Mouse (Mus musculus) thymus, postnatal 36 days (tissue): ENCODE results near the gene Slco2a1.

Experiments
- DNase-seq, 2 experiments: peaks; one replicate each; pipeline ENCODE4 v3.0.0; 2022; ENCODE audit warnings: mixed read lengths in 2 of 2

Gene Slco2a1

GRCm38 (mm10) chr9:103038705-103039104, 50.2 kb downstream of the Slco2a1 start:
- DNase-seq, result no peak

- no peak for DNase-seq
Measured at GRCm38 (mm10) chr9:103040581-103040980, 52.1 kb downstream of the Slco2a1 start.

GRCm38 (mm10) chr9:103045406-103045805, 56.9 kb downstream of the Slco2a1 start:
- DNase-seq, result no peak

GRCm38 (mm10) chr9:103049049-103049511, 60.6 kb downstream of the Slco2a1 start:
- no peak for DNase-seq

GRCm38 (mm10) chr9:103053829-103054228, 65.3 kb downstream of the Slco2a1 start:
- no peak for DNase-seq

DNA sequence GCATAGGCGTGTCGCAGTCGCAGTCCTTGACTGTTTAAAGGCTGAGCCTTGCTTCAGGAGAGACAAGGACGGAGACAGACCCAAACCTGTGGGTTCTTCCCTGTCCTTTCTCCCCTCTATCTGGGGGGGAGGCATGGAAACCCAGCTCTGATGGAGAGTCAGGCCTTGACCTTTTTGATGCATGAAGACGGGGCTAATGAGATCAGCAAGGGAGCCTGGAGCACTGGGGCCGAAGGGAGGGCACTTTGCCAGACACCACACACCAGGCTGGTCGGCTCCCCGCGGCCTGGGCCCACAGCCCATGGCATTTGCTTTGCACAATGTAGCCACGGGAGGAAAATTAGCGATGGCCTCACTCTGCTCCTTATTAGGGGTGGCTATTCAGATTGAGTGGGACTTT, 66.5 kb downstream of the Slco2a1 start:
- no peak for DNase-seq

DNA sequence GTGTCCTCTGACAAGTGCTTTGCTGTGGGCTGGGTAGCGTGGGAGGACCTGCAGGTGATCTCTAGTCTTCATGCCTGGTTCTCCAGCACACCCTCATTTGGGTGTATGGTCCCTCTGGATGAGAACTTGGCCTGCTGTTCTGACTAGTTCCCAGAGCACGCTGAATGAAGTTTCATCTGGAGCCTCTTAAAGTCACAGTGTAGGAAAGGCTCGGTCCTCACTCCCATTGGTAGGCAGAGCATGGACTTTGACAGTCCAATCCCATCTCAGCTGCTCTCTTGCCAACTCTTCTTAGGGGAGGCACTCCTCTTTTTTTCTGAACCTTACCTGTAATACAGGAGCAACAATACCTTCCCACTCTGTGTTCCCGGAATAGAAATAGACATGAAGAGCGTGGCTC, 67.7 kb downstream of the Slco2a1 start:
- DNase-seq, result no peak

- no peak for DNase-seq
Measured at GRCm38 (mm10) chr9:103060551-103060950, 72.0 kb downstream of the Slco2a1 start.

DNA sequence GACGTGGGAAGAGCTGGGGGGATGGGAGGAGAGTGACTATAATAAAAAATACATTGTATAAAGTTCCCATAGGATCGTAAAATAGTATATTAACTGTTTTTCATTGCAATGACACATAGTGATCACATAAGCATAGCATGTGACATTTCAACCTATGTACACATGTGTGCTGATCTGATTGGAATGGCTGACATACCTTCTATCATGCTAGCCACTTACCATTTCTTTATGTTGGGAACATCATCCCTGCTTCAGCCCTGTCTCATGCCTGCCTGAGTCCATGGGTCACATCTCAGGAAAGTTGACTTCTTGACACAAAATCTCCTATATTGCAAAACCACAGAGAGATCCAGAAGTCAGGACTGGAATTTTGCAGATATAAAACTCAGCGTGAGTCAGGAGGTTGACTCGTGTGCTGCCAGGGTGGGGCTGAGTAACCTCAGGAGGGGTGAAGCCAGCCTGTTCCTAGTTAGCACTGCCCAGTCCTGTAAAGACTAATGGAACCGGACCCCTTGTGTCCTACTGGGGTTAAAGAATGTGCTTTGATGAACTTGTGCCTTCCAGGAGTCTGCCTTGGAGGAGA, 73.0 kb downstream of the Slco2a1 start:
- DNase-seq, result no peak

DNA sequence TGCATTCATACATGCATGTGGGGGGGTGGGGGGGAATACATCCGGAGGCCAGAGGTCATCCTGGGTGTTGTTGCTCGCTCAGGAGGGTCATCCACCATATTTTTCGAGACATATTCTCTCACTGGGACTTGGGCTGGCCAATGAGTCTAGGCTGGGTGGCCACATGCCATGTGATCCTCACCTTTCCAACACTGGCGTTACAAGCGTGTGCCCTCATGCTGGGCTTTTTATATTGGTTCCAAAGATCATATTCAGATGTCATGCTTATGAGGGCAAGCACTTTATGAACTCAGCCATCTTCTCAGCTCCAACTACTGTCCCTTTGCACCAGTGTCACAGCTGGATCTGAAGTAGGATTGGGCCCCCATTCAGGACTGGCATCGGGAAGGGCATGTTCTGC, 75.1 kb downstream of the Slco2a1 start:
- DNase-seq, result no peak

- no peak for DNase-seq
Measured at GRCm38 (mm10) chr9:103066845-103067244, 78.3 kb downstream of the Slco2a1 start.

DNA sequence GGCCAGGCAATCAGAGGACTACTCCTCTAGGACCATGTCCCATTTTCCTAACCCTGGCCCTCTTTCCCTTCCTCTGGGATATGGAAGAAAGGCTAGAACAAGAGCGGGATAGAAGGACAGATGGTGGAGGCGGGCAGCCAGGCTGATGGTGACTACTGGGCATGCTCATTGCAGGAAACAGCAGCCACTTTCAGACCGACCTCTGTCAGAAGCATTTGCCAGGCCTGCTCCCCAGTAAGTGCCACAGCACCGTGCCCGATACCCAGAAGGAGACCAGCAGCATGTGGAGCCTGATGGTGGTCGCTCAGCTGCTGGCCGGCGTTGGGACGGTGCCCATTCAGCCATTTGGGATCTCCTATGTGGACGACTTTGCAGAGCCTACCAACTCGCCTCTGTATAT, 79.1 kb downstream of the Slco2a1 start:
- no peak for DNase-seq

DNA sequence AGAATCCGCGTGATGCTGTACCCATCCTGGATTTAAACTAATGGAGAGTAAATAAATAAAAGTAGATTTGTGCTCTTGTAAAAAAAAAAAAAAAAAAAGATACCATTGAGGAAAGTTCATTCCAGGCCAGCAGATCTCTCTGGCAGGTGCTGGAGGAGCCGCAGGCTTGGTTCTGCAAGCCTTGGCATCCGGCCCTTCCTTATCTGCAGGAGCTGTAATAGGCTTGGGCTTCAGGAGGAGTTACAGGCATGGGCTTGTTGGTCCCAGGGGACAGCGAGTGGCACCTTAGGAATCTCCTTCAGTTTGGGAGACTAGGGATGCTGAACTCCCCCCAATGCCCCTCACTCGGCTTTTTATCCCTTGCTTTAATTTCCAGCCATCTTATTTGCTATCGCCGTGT, 80.3 kb downstream of the Slco2a1 start:
- no peak for DNase-seq

GRCm38 (mm10) chr9:103071541-103072203, 83.2 kb downstream of the Slco2a1 start:
- no peak for DNase-seq

DNA sequence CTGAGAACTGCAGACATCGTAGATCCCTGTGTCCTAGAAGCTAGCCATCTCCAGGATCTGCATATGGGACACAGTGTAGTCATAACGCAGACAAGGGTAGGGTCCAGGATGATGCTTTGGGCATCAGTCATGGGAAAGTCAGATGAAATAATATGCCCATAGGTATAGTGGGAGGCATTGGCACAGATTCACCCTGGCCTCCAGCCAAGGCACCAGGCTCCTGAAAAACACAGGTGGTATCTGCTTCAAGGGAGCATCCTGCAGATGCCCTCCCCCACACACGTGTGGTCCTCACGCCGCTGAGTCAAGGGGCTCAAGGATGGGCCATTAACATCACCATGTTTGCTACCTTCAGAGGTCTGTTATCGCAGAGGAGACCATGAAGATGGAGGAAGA, 83.7 kb downstream of the Slco2a1 start:
- DNase-seq, result no peak

GRCm38 (mm10) chr9:103072926-103073515, 84.5 kb downstream of the Slco2a1 start:
- DNase-seq, result no peak

GRCm38 (mm10) chr9:103076836-103077531, 88.5 kb downstream of the Slco2a1 start:
- DNase-seq, result no peak

DNA sequence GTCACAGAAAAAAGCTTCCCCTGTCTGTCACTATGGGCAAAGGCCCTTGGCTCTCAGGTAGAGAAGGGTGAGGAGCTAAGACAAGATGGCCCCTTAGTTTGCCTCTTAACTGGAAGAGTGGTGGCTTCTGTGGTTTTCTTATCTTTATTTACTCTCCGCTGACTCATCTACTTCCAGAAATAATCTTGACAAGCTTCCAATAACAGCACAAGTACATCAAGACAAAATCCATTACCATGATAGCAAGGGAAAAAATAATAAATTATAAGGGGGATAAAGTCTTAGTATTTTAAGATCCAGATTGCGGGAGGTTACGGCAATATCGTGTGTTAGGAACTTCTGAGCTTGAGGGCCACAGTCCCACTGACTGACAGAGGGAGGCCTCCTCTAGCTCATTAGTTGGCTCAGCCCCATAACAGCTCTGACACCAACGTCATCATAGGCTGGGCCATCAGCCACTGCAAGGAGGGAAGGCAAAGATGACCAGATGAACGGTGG, 89.7 kb downstream of the Slco2a1 start:
- no peak for DNase-seq

DNA sequence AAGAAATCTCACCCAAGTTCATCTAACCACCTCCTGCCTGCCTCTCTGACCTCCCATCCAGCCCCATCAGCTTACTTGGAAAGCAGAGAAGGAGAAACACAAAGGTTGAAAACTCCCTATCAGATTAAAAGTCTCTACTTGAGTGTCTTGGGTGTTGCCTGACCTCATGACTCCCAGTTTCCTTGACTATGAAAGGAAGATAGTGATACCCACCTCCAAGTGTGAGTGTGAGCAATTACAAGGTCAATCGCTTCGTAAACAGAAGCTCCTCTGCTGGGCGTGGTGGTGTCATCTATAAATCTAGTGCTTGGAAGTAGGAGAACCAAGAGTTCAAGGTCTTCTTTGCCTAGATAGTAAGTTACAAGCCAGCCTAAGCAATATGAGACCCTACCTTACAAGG, 91.7 kb downstream of the Slco2a1 start:
- no peak for DNase-seq

- no peak for DNase-seq
Measured at GRCm38 (mm10) chr9:103082246-103082975, 93.9 kb downstream of the Slco2a1 start.

DNA sequence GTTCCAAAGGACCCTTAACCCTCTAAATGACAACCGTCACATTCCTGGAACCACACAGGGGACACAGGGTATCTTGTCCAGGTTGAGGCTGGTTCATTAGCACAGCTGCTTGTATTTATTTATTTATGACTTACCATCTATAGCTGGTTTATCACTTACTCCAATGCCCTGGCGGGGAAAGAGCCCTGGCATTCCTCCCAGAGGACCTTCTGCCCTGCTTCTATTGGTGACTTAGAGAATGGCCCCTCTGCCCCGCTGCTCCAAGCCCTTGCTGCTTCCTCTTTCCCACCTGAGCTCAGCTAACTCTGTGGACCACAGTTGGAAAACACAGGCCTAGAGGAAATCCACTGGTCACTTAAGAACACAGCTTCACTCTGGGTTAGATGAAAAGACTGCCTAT, 94.9 kb downstream of the Slco2a1 start:
- no peak for DNase-seq

GRCm38 (mm10) chr9:103086736-103087135, 98.2 kb downstream of the Slco2a1 start:
- DNase-seq, result no peak

GRCm38 (mm10) chr9:103087301-103087700, 98.8 kb downstream of the Slco2a1 start:
- no peak for DNase-seq
